Mouse (Mus musculus): ENCODE results near the gene Mov10.
"Not testable (repeated sequence)": the region's sequence is repeated elsewhere in the genome, so short reads cannot be mapped to it uniquely, and the experiment has no call there.

Mov10 gene

DNA sequence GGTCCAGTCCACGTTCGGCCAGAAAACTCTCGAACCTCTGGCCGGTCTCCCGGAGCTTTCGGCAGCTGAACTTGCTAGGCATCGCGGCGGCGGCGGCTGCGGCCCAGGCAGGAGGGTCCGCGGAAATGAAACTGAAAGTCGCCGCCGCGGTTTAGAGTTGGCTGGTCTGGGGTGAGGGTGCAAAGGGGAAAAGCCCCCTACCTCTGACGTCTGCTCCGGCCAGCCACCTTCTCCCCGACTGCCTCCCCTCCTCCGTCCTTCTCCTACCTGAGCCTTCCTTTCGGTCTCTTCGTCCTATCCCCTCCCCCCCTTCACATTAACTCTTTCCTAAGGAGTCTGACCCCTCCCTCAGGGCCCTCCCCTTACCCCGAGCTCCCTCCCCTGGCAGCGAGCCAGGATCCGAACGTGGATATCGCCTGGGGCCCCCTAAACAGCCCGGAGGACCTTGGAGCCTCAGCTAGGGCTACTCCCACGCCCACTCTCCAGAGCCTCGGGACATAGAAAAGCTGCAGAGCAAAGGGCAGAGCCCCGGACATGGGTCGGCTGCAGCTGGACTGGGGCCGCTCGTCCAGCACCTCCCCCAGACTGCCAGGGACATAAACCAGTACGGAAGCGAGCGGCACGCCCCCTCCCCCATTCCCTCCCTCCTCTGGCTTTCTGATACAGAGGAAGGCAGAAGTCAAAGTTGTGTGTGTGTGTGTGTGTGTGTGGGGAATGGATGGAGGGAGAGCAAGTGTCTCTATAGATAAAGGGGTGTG is at the start of gene Mov10:
Gene Mov10, minus strand, starts transcription at position 573 of the 758 bp plus-strand sequence.
- peak in 1 of 2 experiments; percentile 18 for DNase-seq (ENCODE audit: low spot score in 2 of 2)

DNA sequence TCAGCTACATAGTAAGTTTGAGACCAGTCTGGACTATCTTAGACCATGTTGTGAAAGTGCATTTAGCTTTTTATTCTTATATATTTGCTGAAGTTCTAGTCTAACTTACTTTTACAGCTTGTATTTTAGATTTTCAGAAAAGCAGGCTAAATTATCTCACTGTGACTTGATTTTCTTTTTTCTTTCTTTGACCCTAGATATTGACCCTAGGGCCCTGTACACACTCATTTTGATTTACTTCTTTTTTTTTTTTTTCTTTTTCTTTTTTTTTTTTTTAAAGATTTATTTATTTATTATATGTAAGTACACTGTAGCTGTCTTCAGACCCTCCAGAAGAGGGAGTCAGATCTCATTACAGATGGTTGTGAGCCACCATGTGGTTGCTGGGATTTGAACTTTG is 48.3 kb upstream of the Mov10 start:
- not testable (repeated sequence) for DNase-seq (ENCODE audit: low spot score in 2 of 2)

- no peak for DNase-seq (ENCODE audit: low spot score in 2 of 2)
Observed at GRCm38 (mm10) chr3:104865341-104865788, 47.0 kb upstream of the Mov10 start.

- peak; percentile 84 to 86 for DNase-seq (ENCODE audit: low spot score in 2 of 2)
Observed at GRCm38 (mm10) chr3:104864651-104865340, 46.4 kb upstream of the Mov10 start.

- DNase-seq (ENCODE audit: low spot score in 2 of 2) = peak; percentile 86 to 88
Observed at GRCm38 (mm10) chr3:104863786-104864650, 45.7 kb upstream of the Mov10 start, which contains the start of the genes St7l and Capza1. St7l (plus strand) TSS chr3:104864005. Capza1 (minus strand) TSS chr3:104864505.

- no peak for DNase-seq (ENCODE audit: low spot score in 2 of 2)
Observed at GRCm38 (mm10) chr3:104858560-104858959, 40.2 kb upstream of the Mov10 start.

GRCm38 (mm10) chr3:104856106-104856505 is 37.7 kb upstream of the Mov10 start:
- DNase-seq (ENCODE audit: low spot score in 2 of 2) = no peak

GRCm38 (mm10) chr3:104854866-104855265 is 36.5 kb upstream of the Mov10 start:
- DNase-seq (ENCODE audit: low spot score in 2 of 2) = no peak

DNA sequence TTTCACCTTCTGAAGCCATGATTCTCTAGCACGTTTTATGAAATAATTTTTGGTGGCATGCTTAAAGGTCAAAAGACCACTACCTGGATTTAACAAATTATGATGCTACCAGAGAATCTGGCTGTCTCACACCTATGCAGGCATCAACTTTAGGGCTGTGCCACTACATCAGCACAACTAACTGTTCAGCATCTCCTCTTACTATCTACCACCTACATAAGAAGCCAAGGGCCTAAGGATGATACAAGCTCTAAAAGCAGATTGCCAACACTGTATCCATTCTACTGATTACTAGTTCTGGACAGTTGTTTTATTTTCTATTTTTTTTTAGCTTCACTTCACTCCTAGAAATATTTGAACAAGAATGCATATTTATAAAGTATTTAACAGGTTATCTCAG is 36.1 kb upstream of the Mov10 start:
- DNase-seq (ENCODE audit: low spot score in 2 of 2) = no peak

- no peak for DNase-seq (ENCODE audit: low spot score in 2 of 2)
Observed at GRCm38 (mm10) chr3:104846601-104847000, 28.2 kb upstream of the Mov10 start.

GRCm38 (mm10) chr3:104841049-104841448 is 22.7 kb upstream of the Mov10 start:
- no peak for DNase-seq (ENCODE audit: low spot score in 2 of 2)

- DNase-seq (ENCODE audit: low spot score in 2 of 2) = no peak
Observed at GRCm38 (mm10) chr3:104835797-104836196, 17.4 kb upstream of the Mov10 start.

DNA sequence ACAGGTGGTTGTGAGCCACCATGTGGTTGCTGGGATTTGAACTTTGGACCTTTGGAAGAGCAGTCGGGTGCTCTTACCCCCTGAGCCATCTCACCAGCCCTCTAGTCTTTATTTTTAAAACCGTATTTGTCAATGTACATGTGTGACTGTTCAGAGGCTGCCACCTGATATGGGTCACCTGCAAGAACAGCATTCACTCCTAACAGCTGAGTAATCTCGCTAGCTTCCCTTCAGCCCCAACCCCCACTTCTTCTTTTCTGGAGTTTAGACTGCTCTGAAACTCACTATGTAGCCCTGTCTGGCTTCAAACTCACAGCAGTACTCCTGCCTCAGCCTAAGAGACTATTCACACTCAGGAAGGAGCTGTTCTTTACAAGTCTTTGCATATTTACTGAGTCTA is 4.0 kb upstream of the Mov10 start:
- no peak for DNase-seq (ENCODE audit: low spot score in 2 of 2)

- no peak for DNase-seq (ENCODE audit: low spot score in 2 of 2)
Observed at GRCm38 (mm10) chr3:104820426-104820825, 2.1 kb upstream of the Mov10 start.

- no peak for DNase-seq (ENCODE audit: low spot score in 2 of 2)
Observed at GRCm38 (mm10) chr3:104818749-104819134, 379 bp upstream of the Mov10 start.

DNA sequence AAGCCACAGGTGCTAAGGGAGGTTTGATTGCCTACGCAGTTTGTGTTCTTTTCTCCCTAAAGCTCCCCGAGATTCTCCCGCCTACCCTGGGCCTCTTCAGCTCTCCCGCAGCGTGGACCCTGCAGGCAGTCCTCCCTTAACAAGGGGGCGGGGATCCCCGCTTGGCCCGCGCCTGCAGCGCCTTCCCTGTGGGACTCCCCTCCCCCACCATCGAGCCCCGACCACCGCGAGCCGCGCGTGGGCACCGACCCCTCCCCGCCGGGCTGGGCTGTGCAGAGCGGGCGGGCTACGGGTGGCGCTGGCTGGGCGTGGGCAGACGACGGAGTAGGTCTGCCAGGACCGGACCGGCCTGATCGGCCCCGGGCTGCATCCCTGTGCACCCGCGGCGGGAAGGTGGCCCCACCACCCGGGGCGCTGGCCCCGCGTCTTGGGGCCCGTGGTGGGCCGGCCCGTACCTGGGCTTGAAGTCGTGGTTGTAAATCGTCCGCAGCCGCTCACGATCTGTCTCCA is 827 bp downstream of the Mov10 start:
- peak; percentile 25 for DNase-seq (ENCODE audit: low spot score in 2 of 2)

DNA sequence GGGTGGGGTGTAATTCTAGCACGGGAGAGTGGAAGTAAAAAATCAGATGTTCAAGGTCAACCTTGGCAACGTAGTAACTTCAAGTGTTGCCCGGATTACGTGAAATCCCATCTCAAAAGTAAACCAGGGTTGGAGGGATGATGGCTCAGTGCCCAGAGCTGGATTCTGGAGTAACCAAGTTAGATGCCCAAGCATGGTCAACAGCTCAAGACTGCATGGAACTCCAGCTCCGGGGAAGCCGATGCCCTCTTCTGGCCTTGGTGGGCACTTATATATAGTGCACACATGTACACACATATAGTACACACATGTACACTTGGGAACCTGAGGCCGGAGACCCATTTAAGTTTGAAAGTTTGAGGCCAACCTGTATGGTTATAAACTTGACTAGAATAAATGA is 2.2 kb downstream of the Mov10 start:
- DNase-seq (ENCODE audit: low spot score in 2 of 2) = no peak

DNA sequence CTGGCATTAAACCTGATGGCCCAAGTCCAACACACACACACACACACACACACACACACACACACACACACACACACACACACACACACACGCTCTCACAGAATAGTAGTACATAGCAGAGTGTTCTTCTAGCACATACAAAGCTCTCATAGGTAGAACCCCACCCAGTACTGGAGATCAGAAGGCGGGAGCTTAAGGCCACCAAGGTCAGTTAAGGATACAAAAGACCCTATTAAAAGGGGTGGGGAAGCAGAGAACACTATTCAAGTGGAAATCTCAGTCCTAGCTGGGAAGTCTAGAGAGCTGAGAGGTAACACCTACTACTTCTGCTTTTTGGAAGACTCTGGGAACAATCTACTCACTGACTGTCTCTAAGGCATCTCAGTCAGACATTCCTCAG is 3.0 kb downstream of the Mov10 start:
- no peak for DNase-seq (ENCODE audit: low spot score in 2 of 2)

DNA sequence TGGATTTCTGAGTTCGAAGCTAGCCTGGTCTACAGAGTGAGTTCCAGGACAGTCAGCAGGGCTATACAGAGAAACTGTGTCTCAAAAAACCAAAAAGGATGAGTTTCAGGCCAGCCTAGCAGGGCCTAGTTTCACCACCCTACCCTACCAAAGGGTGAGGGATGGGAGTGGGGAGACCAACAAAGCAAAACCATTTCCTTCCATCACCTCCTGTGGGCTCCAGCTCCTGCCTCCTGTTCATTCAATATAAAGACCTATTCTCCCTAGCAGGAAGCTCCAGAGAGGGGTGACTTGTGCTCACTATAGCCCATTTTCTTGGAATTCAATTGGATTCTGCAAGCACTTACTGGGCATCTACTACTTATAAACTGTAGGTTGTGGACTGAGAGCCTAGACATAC is 3.6 kb downstream of the Mov10 start:
- no peak for DNase-seq (ENCODE audit: low spot score in 2 of 2)

DNA sequence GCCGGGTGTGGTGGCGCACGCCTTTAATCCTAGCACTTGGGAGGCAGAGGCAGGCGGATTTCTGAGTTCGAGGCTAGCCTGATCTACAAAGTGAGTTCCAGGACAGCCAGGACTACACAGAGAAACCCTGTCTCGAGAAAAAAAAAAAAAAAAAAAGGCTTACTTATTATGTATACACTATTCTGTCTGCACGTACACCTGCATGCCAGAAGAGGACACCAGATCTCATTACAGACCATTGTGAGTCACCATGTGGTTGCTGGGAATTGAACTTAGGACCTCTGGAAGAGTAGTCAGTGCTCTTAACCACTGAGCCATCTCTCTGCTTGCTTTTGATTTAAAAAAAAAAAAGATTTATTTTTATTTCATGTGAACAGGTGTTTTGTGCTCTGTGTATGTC is 5.1 kb downstream of the Mov10 start:
- not testable (repeated sequence) for DNase-seq (ENCODE audit: low spot score in 2 of 2)

DNA sequence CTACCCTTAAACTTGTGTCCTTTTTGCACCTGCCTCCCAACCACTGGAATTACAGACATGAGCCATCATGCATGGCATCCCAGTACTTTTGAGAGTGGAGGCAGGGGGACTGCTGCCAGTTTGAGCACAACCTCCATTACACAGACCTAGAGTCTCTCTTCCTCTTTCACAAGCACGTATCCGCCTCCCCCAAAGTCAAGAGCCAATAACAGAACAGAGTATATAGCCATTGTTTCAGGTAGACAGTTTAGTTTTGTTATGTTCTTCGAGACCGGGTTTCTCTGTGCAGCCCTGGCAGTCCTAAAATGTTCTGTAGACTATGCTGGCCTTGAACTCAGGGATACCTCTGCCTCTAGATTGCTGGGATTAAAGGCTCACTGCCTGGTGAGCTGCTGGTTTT is 6.1 kb downstream of the Mov10 start:
- DNase-seq (ENCODE audit: low spot score in 2 of 2) = no peak

GRCm38 (mm10) chr3:104811752-104812151 is 6.6 kb downstream of the Mov10 start:
- DNase-seq (ENCODE audit: low spot score in 2 of 2) = no peak

All from right cerebral cortex, postnatal 36 days (tissue).